8 mouse cellular contexts compared by ENCODE assay signal in the genomic region with DNA sequence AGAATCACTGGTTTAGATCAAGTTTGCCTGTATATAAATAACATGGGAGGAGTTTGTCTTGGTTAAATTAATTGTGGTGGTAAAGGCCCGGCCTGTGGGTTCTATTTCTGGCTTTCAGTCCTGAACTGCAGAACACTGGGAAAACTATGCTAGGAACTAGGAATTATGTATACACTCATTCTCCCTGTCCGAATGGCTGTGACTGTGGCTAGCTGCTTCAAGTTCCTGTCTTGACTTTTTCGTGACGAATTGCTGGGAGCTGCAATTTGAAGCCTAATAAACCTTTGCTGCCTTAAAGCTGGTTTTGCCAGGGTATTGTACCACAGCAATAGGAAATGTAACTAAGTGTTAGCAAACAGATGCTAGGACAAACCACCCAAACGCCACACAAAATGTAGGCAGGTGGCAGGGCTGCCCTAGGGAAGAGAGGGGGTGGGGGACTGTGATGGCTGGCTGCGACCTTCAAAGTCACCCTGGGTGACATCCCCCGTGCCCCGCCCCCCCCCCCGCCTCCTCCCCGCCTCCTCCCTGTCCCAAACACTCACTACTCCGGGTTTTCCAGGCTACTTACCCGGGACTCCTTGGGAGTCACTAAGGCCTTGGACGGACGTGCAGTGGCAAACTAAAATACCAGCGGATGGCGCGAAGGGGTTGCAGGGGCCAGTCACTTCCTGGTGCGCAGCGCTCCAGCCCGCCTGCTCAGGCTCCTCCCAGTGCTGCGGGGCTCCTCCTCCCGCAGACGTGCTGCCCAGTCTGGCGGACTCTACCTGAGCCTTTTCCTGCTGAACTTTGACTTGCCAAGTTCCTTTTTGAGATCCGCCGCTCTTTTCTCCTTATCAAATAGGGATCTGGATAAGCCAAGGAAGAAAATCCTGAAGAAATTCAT. TPM values are rescaled to one million over a fixed set of nuclear protein-coding genes. Genes with fewer than 3 reads are reported as not detected.
A peak's percentile ranks its signal among the peaks of the same experiment; 100 is the strongest.
DNase-seq lines count a peak whose midpoint lies in the region; ATAC-seq and TF ChIP-seq lines count a peak whose summit lies in the region.

Gene Trmt2b, minus strand, starts transcription at position 710 of the 886 bp plus-strand sequence.

- peak; percentile 12; the same call in 1 of the 2 replicates for TF ChIP-seq POLR2A in heart, adult 2 months (IDR thresholded peaks at IDR 0.05; ENCODE audit: insufficient read depth, low read depth, low read length)
- 0 out of 2 replicates have a peak, but pooled peaks have one; percentile 8 for TF ChIP-seq POLR2A in liver, adult 2 months (IDR thresholded peaks at IDR 0.05; ENCODE audit: extremely low read depth, insufficient read depth, low read length)

- peak within 1 kb of the TSS; percentile 79 for H3K27ac ChIP-seq in embryonic facial prominence, embryonic 12.5 days
- H3K27ac ChIP-seq in heart, adult 2 months, result peak within 1 kb of the TSS; percentile 71
- peak within 1 kb of the TSS; percentile 90 for H3K27ac ChIP-seq in liver, adult 2 months (replicated peaks; ENCODE audit: insufficient read depth, low read depth, low read length)
- no peak within 1 kb of the TSS for H3K27ac ChIP-seq in midbrain, postnatal 0 days (ENCODE audit: low read depth, low read length)

- WGBS in embryonic facial prominence, embryonic 12.5 days, result 21% methylated on average over 23 of the region's 26 CpGs
- WGBS in heart, adult 2 months, result 13% methylated on average over 24 of the region's 26 CpGs
- WGBS in liver, adult 2 months, result 1% methylated on average over 20 of the region's 26 CpGs
- 12% methylated on average over 19 of the region's 26 CpGs for WGBS in midbrain, postnatal 0 days

- H3K79me2 ChIP-seq in heart, adult 2 months (replicated peaks; ENCODE audit: control insufficient read depth, insufficient read depth, low read length), result no peaks in the 10 kb centered on the region
- peaks cover 2% of the 10 kb centered on the region; the same call in 1 of the 2 replicates for H3K79me2 ChIP-seq in liver, adult 2 months (ENCODE audit: control insufficient read depth, insufficient read depth, low read length)

- no peak for TF ChIP-seq EP300 in heart, adult 2 months (IDR thresholded peaks at IDR 0.05; ENCODE audit: insufficient read depth, low read depth, low read length)

- DNase-seq in A20 (ENCODE audit: low read depth, low spot score), result peak; percentile 78
- peak; percentile 88 for DNase-seq in adrenal gland, postnatal 14 days
- DNase-seq in heart, adult 2 months, result peak; percentile 80 to 83
- DNase-seq in kidney, adult 18-20 months, result peak; percentile 76
- DNase-seq in liver, adult 2 months (ENCODE audit: extremely low read depth, low read depth, low spot score), result peak; percentile 71
- peak; percentile 33 for DNase-seq in midbrain, postnatal 0 days (ENCODE audit: low spot score)
- peak; percentile 64 to 74 for DNase-seq in spleen, postnatal 36 days (ENCODE audit: low spot score in 2 of 2)

- no peaks in the 10 kb centered on the region for H3K4me1 ChIP-seq in embryonic facial prominence, embryonic 12.5 days
- no peaks in the 10 kb centered on the region; the same call in 1 of the 2 replicates for H3K4me1 ChIP-seq in heart, adult 2 months (ENCODE audit: control insufficient read depth, insufficient read depth, low read length)
- H3K4me1 ChIP-seq in liver, adult 2 months (ENCODE audit: control insufficient read depth, insufficient read depth, low read length), result no peaks in the 10 kb centered on the region; the same call in 1 of the 2 replicates
- H3K4me1 ChIP-seq in midbrain, postnatal 0 days (ENCODE audit: insufficient read depth, low read length), result no peaks in the 10 kb centered on the region

- H3K9me3 ChIP-seq in embryonic facial prominence, embryonic 12.5 days, result no peaks in the 10 kb centered on the region
- no peaks in the 10 kb centered on the region for H3K9me3 ChIP-seq in midbrain, postnatal 0 days (ENCODE audit: low read length)

- ATAC-seq in embryonic facial prominence, embryonic 12.5 days (ENCODE audit: insufficient number of reproducible peaks, insufficient read depth, low FRiP score, low TSS enrichment), result peak; percentile 86
- ATAC-seq in midbrain, postnatal 0 days (ENCODE audit: low FRiP score), result no peak

- intact Hi-C loops in heart, adult 2 months (cut with DNase I), result loop anchor here (2.0 kb wide), 1 partner anchor 30 kb away; no protein-coding TSS in a partner anchor

- H3K36me3 ChIP-seq in embryonic facial prominence, embryonic 12.5 days, result no peaks in the 10 kb centered on the region
- H3K36me3 ChIP-seq in heart, adult 2 months (ENCODE audit: control insufficient read depth, insufficient read depth, low read length), result no peaks in the 10 kb centered on the region
- no peaks in the 10 kb centered on the region for H3K36me3 ChIP-seq in liver, adult 2 months (ENCODE audit: control insufficient read depth, insufficient read depth, low read length)
- H3K36me3 ChIP-seq in midbrain, postnatal 0 days (ENCODE audit: insufficient read depth, low read length), result no peaks in the 10 kb centered on the region

- H3K4me2 ChIP-seq in embryonic facial prominence, embryonic 12.5 days (replicated peaks), result peak within 1 kb of the TSS; percentile 41
- peak within 1 kb of the TSS; percentile 52 for H3K4me2 ChIP-seq in midbrain, postnatal 0 days (ENCODE audit: low read depth, low read length, poor library complexity, severe bottlenecking)

- H3K9ac ChIP-seq in embryonic facial prominence, embryonic 12.5 days, result no peak within 1 kb of the TSS
- H3K9ac ChIP-seq in heart, adult 2 months (ENCODE audit: low read depth, low read length), result peak within 1 kb of the TSS; percentile 67
- peak within 1 kb of the TSS; percentile 82 for H3K9ac ChIP-seq in liver, adult 2 months (ENCODE audit: low read depth, low read length)
- H3K9ac ChIP-seq in midbrain, postnatal 0 days (replicated peaks; ENCODE audit: low read length, poor library complexity, severe bottlenecking), result 0 out of 2 replicates have a peak within 1 kb of the TSS, but pooled peaks have one; percentile 46

- no peak for TF ChIP-seq CTCF in heart, adult 2 months (IDR thresholded peaks at IDR 0.05)
- TF ChIP-seq CTCF in liver, adult 2 months (IDR thresholded peaks at IDR 0.05; ENCODE audit: low read depth, low read length), result no peak
- TF ChIP-seq CTCF in midbrain, postnatal 0 days (IDR thresholded peaks at IDR 0.05), result no peak

- no peaks in the 10 kb centered on the region for H3K27me3 ChIP-seq in embryonic facial prominence, embryonic 12.5 days
- no peaks in the 10 kb centered on the region for H3K27me3 ChIP-seq in heart, adult 2 months (ENCODE audit: control insufficient read depth, insufficient read depth, low read length)
- no peaks in the 10 kb centered on the region for H3K27me3 ChIP-seq in liver, adult 2 months (ENCODE audit: control insufficient read depth, insufficient read depth, low read length)
- H3K27me3 ChIP-seq in midbrain, postnatal 0 days (ENCODE audit: insufficient read depth, low read length), result no peaks in the 10 kb centered on the region

- H3K4me3 ChIP-seq in embryonic facial prominence, embryonic 12.5 days, result peak within 1 kb of the TSS; percentile 37
- peak within 1 kb of the TSS; percentile 49 for H3K4me3 ChIP-seq in heart, adult 2 months
- peak within 1 kb of the TSS; percentile 91 for H3K4me3 ChIP-seq in liver, adult 2 months (ENCODE audit: insufficient read depth, low read depth, low read length)
- H3K4me3 ChIP-seq in midbrain, postnatal 0 days (ENCODE audit: low read depth, low read length), result peak within 1 kb of the TSS; percentile 38

RNA-seq across cellular contexts. Expression of gene Trmt2b, which starts in this region (rescaled TPM):
- total RNA-seq in adrenal gland, postnatal 14 days (2021), result 41.4 and 43.2 TPM in 2 replicates
- 10.3 and 11.5 TPM in 2 replicates for polyA plus RNA-seq in embryonic facial prominence, embryonic 12.5 days (2016; fragmentation: Nextera tagmentation; extraction: Ambion mirVana)
- 10 to 100 TPM; 37.9 to 57.6 TPM for total RNA-seq in heart, adult 2 months (2021)
- polyA plus RNA-seq in heart, adult 2 months (2012; rRNA removed), result 26.0 and 56.7 TPM in 2 replicates
- 25.2 and 27.3 TPM in 2 replicates for total RNA-seq in liver, adult 2 months (2014; rRNA removed)
- polyA plus RNA-seq in liver, adult 2 months (2012; rRNA removed), result 9.2 and 10.0 TPM in 2 replicates
- 4.8 and 6.6 TPM in 2 replicates for total RNA-seq in midbrain, postnatal 0 days (2014; rRNA removed)
- 4.0 and 4.5 TPM in 2 replicates for polyA plus RNA-seq in midbrain, postnatal 0 days (2015; fragmentation: Nextera tagmentation; extraction: Ambion mirVana)

Comparison
In these comparisons a context has a peak if more than half of its experiments do, and no peak if none do; other contexts are left out.
1. DNase-seq: peak in every context shown above with its lines; median percentile 88 in adrenal gland, postnatal 14 days; 82 in heart, adult 2 months; 78 in A20; 76 in kidney, adult 18-20 months; 71 in liver, adult 2 months; 69 in spleen, postnatal 36 days; 33 in midbrain, postnatal 0 days.
2. H3K4me3 ChIP-seq: peak in every context shown above with its lines; median percentile 91 in liver, adult 2 months; 49 in heart, adult 2 months; 38 in midbrain, postnatal 0 days; 37 in embryonic facial prominence, embryonic 12.5 days.